Mouse (Mus musculus) embryonic stem cell, embryonic (primary cell): ENCODE results near the gene Nelfb.

Experiments used
- CTCF ChIA-PET, 4 experiments: fragments of 300-600 bp in 2 of 4; fragments of 350-600 bp in 2 of 4; sonication (Branson Sonifier 250); formaldehyde crosslinking; loops; one replicate each; lab custom pipeline; 2022; ENCODE audit warnings: inconsistent platforms in 2 of 4; lab: Charles Lee
- POLR2A ChIA-PET, 4 experiments: fragments of 300-600 bp in 2 of 4; fragments of 350-600 bp in 2 of 4; sonication (Branson Sonifier 250); formaldehyde crosslinking; loops; one replicate each; lab custom pipeline; 2022; ENCODE audit warnings: antibody characterized with exemption in 4 of 4, inconsistent platforms in 1 of 4; lab: Charles Lee

Gene Nelfb

GRCm38 (mm10) chr2:25171101-25171768, 40.1 kb downstream of the Nelfb start:
- POLR2A ChIA-PET: interaction anchor here in 3 of 4 experiments (0.5 to 1.7 kb wide), 12 partner anchors 9 to 161 kb away, joined by 3 to 8 read pairs (median 4); partner anchors contain the start of genes Nrarp (in 3 of the 3) and Tubb4b (in 1 of the 3)
- CTCF ChIA-PET: interaction anchor here in 1 of 4 experiments (1.1 to 1.6 kb wide), 2 partner anchors 10 to 15 kb away, joined by 4 to 6 read pairs; partner anchors contain the start of gene Nrarp

DNA sequence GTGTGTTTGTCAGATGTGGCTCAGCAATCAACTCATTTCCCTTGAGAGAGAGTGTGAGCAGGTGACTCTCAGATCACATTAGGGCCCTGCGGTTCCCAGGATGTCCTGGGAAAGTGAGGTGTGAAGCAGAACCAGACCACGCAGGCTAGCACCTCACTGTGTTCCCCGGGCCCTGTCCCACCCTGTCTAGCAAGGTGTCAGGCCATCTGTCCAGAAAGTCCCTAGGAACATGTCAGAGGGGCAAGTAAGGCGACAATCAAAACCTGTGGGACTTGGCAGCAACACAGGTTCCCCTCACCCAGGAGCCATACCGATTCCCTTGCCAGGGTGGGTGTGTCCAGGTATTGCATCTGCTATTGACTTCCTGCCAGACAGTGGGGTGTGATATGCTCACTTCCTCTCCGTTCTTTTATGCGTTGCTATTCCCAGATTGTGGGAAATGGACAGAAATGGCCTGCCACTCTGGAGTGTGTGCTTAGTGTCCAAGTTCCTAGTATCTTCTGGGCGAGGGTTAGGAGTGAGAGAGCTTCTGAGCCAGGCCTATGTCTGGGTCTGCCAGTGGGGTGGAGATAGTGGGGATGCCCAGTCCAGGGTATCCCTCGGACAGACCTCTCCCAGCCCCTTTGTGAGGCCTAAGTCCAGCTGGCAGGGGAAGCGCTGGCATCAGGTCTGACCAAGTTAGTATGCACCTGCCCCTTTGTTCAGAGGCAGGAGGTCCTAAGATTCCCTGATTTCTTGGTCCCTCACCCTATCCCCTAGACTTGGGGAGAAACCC, 40.8 kb downstream of the Nelfb start:
- POLR2A ChIA-PET: interaction anchor here in 3 of 4 experiments (0.6 to 2.5 kb wide), 6 partner anchors 10 to 70 kb away, joined by 3 to 11 read pairs (median 6); partner anchors contain the start of genes Nrarp (in 3 of the 3) and Tubb4b (in 1 of the 3)
- CTCF ChIA-PET: interaction anchor here in 3 of 4 experiments (0.6 to 1.6 kb wide), 4 partner anchors 10 to 109 kb away, joined by 3 to 6 read pairs (median 4); partner anchors contain the start of gene Nrarp (in 1 of the 3)

DNA sequence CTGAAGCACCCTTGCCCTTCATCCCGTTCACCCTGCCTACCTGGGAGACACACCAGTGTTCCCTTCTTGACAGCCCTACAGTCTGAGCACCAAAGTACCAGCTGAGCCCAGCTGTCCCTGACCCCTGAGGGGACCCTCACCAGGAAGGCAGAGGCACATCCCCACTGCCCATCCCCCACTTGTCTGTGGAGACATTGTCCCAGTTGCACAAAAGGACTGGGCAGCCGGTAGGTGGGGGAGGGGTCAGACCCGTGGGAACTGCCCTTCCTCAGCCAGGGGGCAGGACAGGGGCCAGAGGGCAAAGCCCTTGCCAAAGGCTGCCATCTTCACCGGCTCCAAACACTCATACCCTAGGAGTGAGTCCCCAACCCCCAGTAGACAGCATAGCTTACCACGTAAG, 41.5 kb downstream of the Nelfb start:
- ChIA-PET CTCF (interaction anchor here in 2 of 4 experiments (0.6 to 0.7 kb wide), 2 partner anchors 17 to 110 kb away, joined by 3 read pairs; no protein-coding TSS in a partner anchor), POLR2A (interaction anchor here in 3 of 4 experiments (1.2 to 2.5 kb wide), 4 partner anchors 11 to 234 kb away, joined by 3 to 11 read pairs (median 5); partner anchors contain the start of genes Nrarp (in 2 of the 3) and Arrdc1 (in 1 of the 3))

DNA sequence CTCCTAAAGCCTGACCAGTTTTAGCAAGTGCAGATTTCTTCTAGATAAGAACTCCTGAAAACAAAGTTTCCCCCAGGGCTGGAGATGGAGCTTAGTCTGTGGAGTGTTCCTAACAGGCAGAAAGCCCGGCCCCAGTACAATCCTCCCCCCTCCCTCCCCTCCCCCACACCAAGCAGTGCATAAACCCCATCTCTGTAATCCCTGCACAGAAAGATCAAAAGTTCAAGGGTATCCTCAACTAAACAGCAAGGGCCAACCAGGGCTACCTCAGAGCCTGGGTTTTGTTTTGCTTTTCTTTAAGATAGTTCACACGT, 42.7 kb downstream of the Nelfb start:
- CTCF ChIA-PET: interaction anchor here in 2 of 4 experiments (0.6 to 1.3 kb wide), 2 partner anchors 12 to 1064 kb away, joined by 3 to 5 read pairs; partner anchors contain the start of gene Nrarp (in 1 of the 2)
- POLR2A ChIA-PET: interaction anchor here (0.6 to 2.5 kb wide), 16 partner anchors 10 to 397 kb away, joined by 3 to 11 read pairs (median 4); partner anchors contain the start of genes Nrarp (in 3 of the 4), Arrdc1 (in 1 of the 4) and Tubb4b (in 1 of the 4)

- ChIA-PET CTCF (interaction anchor here in 1 of 4 experiments (1.3 kb wide), 1 partner anchor 13 kb away, joined by 3 read pairs; the partner anchor contains the start of gene Nrarp), POLR2A (interaction anchor here (0.6 to 2.5 kb wide), 14 partner anchors 10 to 398 kb away, joined by 3 to 11 read pairs (median 4); partner anchors contain the start of genes Nrarp (in 3 of the 4), Arrdc1 (in 1 of the 4) and Tubb4b (in 1 of the 4))
These were observed 43.2 kb downstream of the Nelfb start for GRCm38 (mm10) chr2:25167919-25168664.

- CTCF ChIA-PET: no interaction called here
- POLR2A ChIA-PET: interaction anchor here in 2 of 4 experiments (0.6 to 3.1 kb wide), 2 partner anchors 11 to 13 kb away, joined by 3 to 9 read pairs; partner anchors contain the start of gene Nrarp (in 1 of the 2)
These were observed 43.8 kb downstream of the Nelfb start for GRCm38 (mm10) chr2:25167481-25167880.

DNA sequence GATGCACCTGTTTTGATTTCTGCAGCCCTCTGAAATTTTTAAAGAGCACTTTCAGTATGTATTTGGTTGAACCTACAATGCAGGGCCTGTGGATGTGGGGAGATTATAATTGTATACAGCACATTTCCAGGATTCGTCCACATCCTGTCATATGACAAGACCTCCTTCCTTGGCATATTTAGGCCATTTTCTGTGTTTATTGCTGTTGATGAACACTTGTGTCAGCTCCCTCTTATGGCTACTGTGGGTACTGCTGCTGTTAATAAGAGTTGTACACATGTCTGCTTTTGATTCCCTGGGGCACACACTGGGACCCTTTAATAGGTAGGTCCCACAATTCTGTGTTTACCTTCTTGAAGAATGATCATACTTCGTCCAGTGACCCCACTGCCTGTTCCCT, 53.6 kb downstream of the Nelfb start:
- CTCF ChIA-PET: interaction anchor here (0.5 to 2.9 kb wide), 24 partner anchors 8 to 1350 kb away, joined by 3 to 10 read pairs (median 4); partner anchors contain the start of gene Nrarp (in 2 of the 4)
- POLR2A ChIA-PET: interaction anchor here in 2 of 4 experiments (0.7 to 1.1 kb wide), 3 partner anchors 16 to 67 kb away, joined by 3 to 5 read pairs (median 3); partner anchors contain the start of genes Nrarp (in 1 of the 2) and Tubb4b (in 1 of the 2)

DNA sequence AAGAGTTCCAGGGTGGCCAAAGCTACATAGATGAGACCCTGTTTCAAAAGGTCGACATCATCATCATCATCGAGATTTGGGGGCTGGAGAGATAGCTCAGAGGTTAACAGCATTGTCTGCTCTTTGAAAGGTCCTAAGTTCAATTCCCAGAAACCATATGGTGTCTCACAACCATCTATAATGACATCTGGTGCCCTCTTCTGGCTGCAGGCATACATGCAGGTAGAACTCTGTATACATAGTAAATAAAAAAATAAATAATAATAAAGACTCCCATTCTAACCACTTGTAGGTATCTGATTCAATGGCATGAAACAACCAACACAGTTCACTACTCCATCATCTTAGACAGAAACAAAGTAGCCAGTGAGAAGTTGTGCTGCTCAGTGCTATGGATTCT, 54.3 kb downstream of the Nelfb start:
- ChIA-PET POLR2A (interaction anchor here in 2 of 4 experiments (0.7 to 1.3 kb wide), 5 partner anchors 12 to 68 kb away, joined by 3 to 5 read pairs (median 3); partner anchors contain the start of genes Nrarp (in 1 of the 2) and Tubb4b (in 1 of the 2)), CTCF (interaction anchor here (0.5 to 2.9 kb wide), 25 partner anchors 9 to 1350 kb away, joined by 3 to 8 read pairs (median 4); partner anchors contain the start of gene Nrarp (in 2 of the 4))

DNA sequence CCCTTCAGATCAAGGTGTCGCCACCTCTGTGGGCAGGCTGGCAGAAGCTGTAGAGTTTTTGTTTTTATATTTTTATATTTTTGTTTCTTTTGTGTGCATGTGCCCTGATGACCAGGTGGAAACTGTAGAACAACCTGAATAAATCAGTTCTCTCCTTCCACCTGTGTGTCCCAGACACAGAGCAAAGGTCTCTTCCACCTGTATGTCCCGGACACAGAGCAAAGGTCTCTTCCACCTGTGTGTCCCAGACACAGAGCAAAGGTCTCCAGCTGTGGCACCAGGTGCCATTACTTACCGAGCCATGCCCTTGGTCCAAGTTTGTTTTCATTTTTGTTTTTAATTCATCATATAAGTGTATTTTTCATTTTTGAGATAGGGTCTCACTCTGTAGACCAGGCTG, 55.1 kb downstream of the Nelfb start:
- ChIA-PET CTCF (interaction anchor here in 2 of 4 experiments (0.7 to 2.9 kb wide), 6 partner anchors 10 to 816 kb away, joined by 3 to 8 read pairs (median 4); partner anchors contain the start of gene Nrarp (in 1 of the 2)), POLR2A (interaction anchor here in 2 of 4 experiments (0.7 to 1.3 kb wide), 4 partner anchors 11 to 18 kb away, joined by 3 read pairs; no protein-coding TSS in a partner anchor)

- ChIA-PET POLR2A (interaction anchor here in 2 of 4 experiments (0.6 to 1.7 kb wide), 3 partner anchors 34 to 60 kb away, joined by 3 to 5 read pairs (median 4); partner anchors contain the start of gene Nelfb (in 1 of the 2)), CTCF (interaction anchor here in 1 of 4 experiments (0.7 kb wide), 1 partner anchor 13 kb away, joined by 3 read pairs; no protein-coding TSS in a partner anchor)
These were observed 59.9 kb downstream of the Nelfb start for GRCm38 (mm10) chr2:25151280-25151956.
